Mouse (Mus musculus): ENCODE measurements around the gene Asphd2.

Gene Asphd2

GRCm38 (mm10) chr5:112391002-112391401 is 3.7 kb downstream of the Asphd2 start:
- DNase-seq (ENCODE audit: low read depth, low spot score), result peak; percentile 50

GRCm38 (mm10) chr5:112389352-112389751 is 5.3 kb downstream of the Asphd2 start:
- DNase-seq (ENCODE audit: low read depth, low spot score), result no peak

- DNase-seq (ENCODE audit: low read depth, low spot score), result peak; percentile 96
Measured at GRCm38 (mm10) chr5:112385973-112386372, 8.7 kb downstream of the Asphd2 start.

GRCm38 (mm10) chr5:112384805-112385472 is 9.7 kb downstream of the Asphd2 start:
- no peak for DNase-seq (ENCODE audit: low read depth, low spot score)

GRCm38 (mm10) chr5:112382641-112383330 is 11.9 kb downstream of the Asphd2 start:
- DNase-seq (ENCODE audit: low read depth, low spot score), result no peak

- DNase-seq (ENCODE audit: low read depth, low spot score), result no peak
Measured at GRCm38 (mm10) chr5:112382042-112382441, 12.6 kb downstream of the Asphd2 start.

GRCm38 (mm10) chr5:112381154-112381553 is 13.5 kb downstream of the Asphd2 start:
- DNase-seq (ENCODE audit: low read depth, low spot score), result no peak

- DNase-seq (ENCODE audit: low read depth, low spot score), result no peak
Measured at GRCm38 (mm10) chr5:112378716-112379115, 15.9 kb downstream of the Asphd2 start.

GRCm38 (mm10) chr5:112377380-112377779 is 17.3 kb downstream of the Asphd2 start:
- DNase-seq (ENCODE audit: low read depth, low spot score), result no peak

- DNase-seq (ENCODE audit: low read depth, low spot score), result no peak
Measured at GRCm38 (mm10) chr5:112376111-112376510, 18.6 kb downstream of the Asphd2 start.

GRCm38 (mm10) chr5:112371933-112372332 is 22.7 kb downstream of the Asphd2 start:
- DNase-seq (ENCODE audit: low read depth, low spot score), result no peak

- no peak for DNase-seq (ENCODE audit: low read depth, low spot score)
Measured at GRCm38 (mm10) chr5:112370236-112370813, 24.3 kb downstream of the Asphd2 start.

- DNase-seq (ENCODE audit: low read depth, low spot score), result no peak
Measured at GRCm38 (mm10) chr5:112369326-112369725, 25.3 kb downstream of the Asphd2 start.

GRCm38 (mm10) chr5:112368666-112369065 is 26.0 kb downstream of the Asphd2 start:
- no peak for DNase-seq (ENCODE audit: low read depth, low spot score)

- DNase-seq (ENCODE audit: low read depth, low spot score), result no peak
Measured at GRCm38 (mm10) chr5:112367929-112368328, 26.7 kb downstream of the Asphd2 start.

- no peak for DNase-seq (ENCODE audit: low read depth, low spot score)
Measured at GRCm38 (mm10) chr5:112367338-112367737, 27.3 kb downstream of the Asphd2 start.

GRCm38 (mm10) chr5:112366879-112367278 is 27.8 kb downstream of the Asphd2 start:
- no peak for DNase-seq (ENCODE audit: low read depth, low spot score)

GRCm38 (mm10) chr5:112364184-112364797 is 30.4 kb downstream of the Asphd2 start:
- DNase-seq (ENCODE audit: low read depth, low spot score), result no peak

- DNase-seq (ENCODE audit: low read depth, low spot score), result no peak
Measured at GRCm38 (mm10) chr5:112360077-112360476, 34.6 kb downstream of the Asphd2 start.

- DNase-seq (ENCODE audit: low read depth, low spot score), result no peak
Measured at GRCm38 (mm10) chr5:112359520-112359919, 35.1 kb downstream of the Asphd2 start.

GRCm38 (mm10) chr5:112356322-112356721 is 38.3 kb downstream of the Asphd2 start:
- no peak for DNase-seq (ENCODE audit: low read depth, low spot score)

GRCm38 (mm10) chr5:112355910-112356309 is 38.8 kb downstream of the Asphd2 start, which contains the start of gene Gm6583:
Gene Gm6583 (minus strand): TSS chr5:112356033.
- peak; percentile 55 for DNase-seq (ENCODE audit: low read depth, low spot score)

All from R1 (cell line).